17 mouse cellular contexts compared by ENCODE assay signal in the genomic region with DNA sequence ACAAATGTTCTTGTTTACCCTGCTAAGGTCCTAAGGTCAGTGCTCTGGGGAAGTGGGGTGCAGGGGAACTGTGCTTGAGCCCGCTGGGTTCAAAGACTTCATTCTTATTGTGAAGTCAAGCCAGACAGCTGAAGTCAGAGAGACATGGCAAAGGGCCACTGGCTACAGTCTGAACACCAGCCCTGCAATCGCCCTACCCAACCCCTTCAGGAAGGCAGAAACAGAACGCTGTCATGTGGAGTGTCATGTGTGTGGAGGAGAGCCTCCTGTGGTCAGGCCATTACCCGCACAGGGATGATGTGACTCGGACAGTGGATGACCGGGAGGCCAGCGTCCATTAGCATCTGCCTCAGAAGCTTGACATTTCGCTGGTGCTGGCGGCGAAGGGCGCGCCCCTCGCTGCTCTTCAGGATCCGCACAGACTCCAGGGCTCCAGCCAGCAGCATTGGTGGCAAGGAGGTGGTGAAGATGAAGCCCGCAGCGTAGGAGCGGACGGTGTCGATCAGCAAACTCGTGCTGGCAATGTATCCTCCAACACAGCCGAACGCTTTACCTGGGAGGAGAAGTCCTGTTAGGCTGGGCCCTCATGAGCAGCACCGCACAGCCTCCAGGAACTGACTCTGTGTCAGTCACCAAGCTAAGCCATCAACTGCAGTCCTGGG. TPM values are rescaled to one million over a fixed set of nuclear protein-coding genes. Genes with fewer than 3 reads are reported as not detected.
DNase-seq lines count a peak whose midpoint lies in the region; ATAC-seq and TF ChIP-seq lines count a peak whose summit lies in the region.
"Had no signal": no experiment of that assay in that cellular context is flagged by ENCODE, and none has a peak within 500 bp of the region (broad histone marks: within the 10 kb centered on the region; RNA-seq: fewer than 3 reads in every experiment).

No protein-coding gene starts in this region.

- no peak overlapping the region for H3K9ac ChIP-seq in kidney, embryonic 15.5 days
- H3K9ac ChIP-seq: heart, embryonic 15.5 days; hindbrain, embryonic 13.5 days; neural tube, embryonic 15.5 days had no signal

- no peak overlapping the region for H3K4me3 ChIP-seq in kidney, embryonic 15.5 days (replicated peaks)
- H3K4me3 ChIP-seq in testis, adult 2 months (ENCODE audit: control insufficient read depth, low read depth, low read length), result no peak overlapping the region
- no peak overlapping the region for H3K4me3 ChIP-seq in limb, embryonic 10.5 days
- H3K4me3 ChIP-seq in midbrain, embryonic 10.5 days, result no peak overlapping the region
- H3K4me3 ChIP-seq: heart, embryonic 15.5 days; hindbrain, embryonic 13.5 days; neural tube, embryonic 15.5 days had no signal

- no peaks in the 10 kb centered on the region for H3K9me3 ChIP-seq in kidney, embryonic 15.5 days (replicated peaks)
- H3K9me3 ChIP-seq in limb, embryonic 10.5 days (replicated peaks), result no peaks in the 10 kb centered on the region
- H3K9me3 ChIP-seq in midbrain, embryonic 10.5 days (replicated peaks), result no peaks in the 10 kb centered on the region
- H3K9me3 ChIP-seq: heart, embryonic 15.5 days; hindbrain, embryonic 13.5 days; neural tube, embryonic 15.5 days had no signal

- 86% methylated on average over 23 of the region's 23 CpGs for WGBS in kidney, embryonic 15.5 days
- 93% methylated on average over 23 of the region's 23 CpGs for WGBS in limb, embryonic 10.5 days
- 91% methylated on average over 23 of the region's 23 CpGs for WGBS in midbrain, embryonic 10.5 days

- peaks cover 93% of the 10 kb centered on the region for H3K36me3 ChIP-seq in kidney, embryonic 15.5 days
- no peaks in the 10 kb centered on the region; the same call in none of the 2 replicates for H3K36me3 ChIP-seq in testis, adult 2 months (ENCODE audit: control insufficient read depth, insufficient read depth, low read length)
- H3K36me3 ChIP-seq in limb, embryonic 10.5 days, result peaks cover 94% of the 10 kb centered on the region
- peaks cover 93% of the 10 kb centered on the region for H3K36me3 ChIP-seq in midbrain, embryonic 10.5 days

- no peak for TF ChIP-seq CTCF in testis, adult 2 months (IDR thresholded peaks at IDR 0.05; ENCODE audit: control insufficient read depth, insufficient read depth, insufficient replicate concordance, low read depth, low read length)

- no peak for ATAC-seq in kidney, embryonic 15.5 days (replicated peaks; ENCODE audit: low FRiP score)
- ATAC-seq: forebrain, embryonic 16.5 days had no signal

- TF ChIP-seq POLR2A in testis, adult 2 months (IDR thresholded peaks at IDR 0.05; ENCODE audit: control insufficient read depth, low read depth, low read length), result no peak

- no peaks in the 10 kb centered on the region for H3K27me3 ChIP-seq in kidney, embryonic 15.5 days
- H3K27me3 ChIP-seq in testis, adult 2 months (ENCODE audit: control insufficient read depth, insufficient read depth, low read length), result no peaks in the 10 kb centered on the region
- no peaks in the 10 kb centered on the region for H3K27me3 ChIP-seq in limb, embryonic 10.5 days (ENCODE audit: low read depth, poor library complexity, severe bottlenecking)
- no peaks in the 10 kb centered on the region for H3K27me3 ChIP-seq in midbrain, embryonic 10.5 days (ENCODE audit: low read depth, poor library complexity, severe bottlenecking)
- H3K27me3 ChIP-seq: heart, embryonic 15.5 days; hindbrain, embryonic 13.5 days; neural tube, embryonic 15.5 days had no signal

- H3K4me2 ChIP-seq in kidney, embryonic 15.5 days, result no peak overlapping the region
- H3K4me2 ChIP-seq: heart, embryonic 15.5 days; hindbrain, embryonic 13.5 days; neural tube, embryonic 15.5 days had no signal

- no peak overlapping the region for H3K27ac ChIP-seq in kidney, embryonic 15.5 days
- peak overlapping the region; percentile 77 for H3K27ac ChIP-seq in testis, adult 2 months (ENCODE audit: control insufficient read depth, insufficient read depth, low read depth, low read length)
- H3K27ac ChIP-seq in limb, embryonic 10.5 days, result no peak overlapping the region
- H3K27ac ChIP-seq in midbrain, embryonic 10.5 days (replicated peaks), result no peak overlapping the region
- H3K27ac ChIP-seq: heart, embryonic 15.5 days; hindbrain, embryonic 13.5 days; neural tube, embryonic 15.5 days had no signal

- peak; percentile 21 for DNase-seq in gastrocnemius, postnatal 25 days
- no peak for DNase-seq in gastrocnemius, adult 8-10 months (ENCODE audit: low spot score in 2 of 2)
- DNase-seq in kidney, adult 8-10 months, result peak; percentile 81 to 84
- DNase-seq in testis, postnatal 10 days (ENCODE audit: low spot score), result no peak
- DNase-seq in limb, embryonic 10.5 days (ENCODE audit: low spot score), result no peak
- DNase-seq in midbrain, embryonic 10.5 days (ENCODE audit: low spot score), result no peak
- DNase-seq: cerebellum, adult 9-10 months; gastrocnemius, postnatal 36 days; left cerebral cortex, postnatal 4 days; right cerebral cortex, postnatal 4 days had no signal

- H3K4me1 ChIP-seq in kidney, embryonic 15.5 days, result peaks cover 10% of the 10 kb centered on the region
- H3K4me1 ChIP-seq in testis, adult 2 months (ENCODE audit: control insufficient read depth, insufficient read depth, low read length), result peaks cover 2% of the 10 kb centered on the region; the same call in 1 of the 2 replicates
- H3K4me1 ChIP-seq in limb, embryonic 10.5 days, result no peaks in the 10 kb centered on the region
- 0 out of 2 replicates have a peak, but pooled peaks cover 4% of the 10 kb centered on the region for H3K4me1 ChIP-seq in midbrain, embryonic 10.5 days
- H3K4me1 ChIP-seq: hindbrain, embryonic 13.5 days; neural tube, embryonic 15.5 days had no signal

RNA-seq across cellular contexts. Expression of gene Alas1, which starts 12.2 kb away (rescaled TPM):
- total RNA-seq in gastrocnemius, postnatal 25 days (2021), result 100 to 1,000 TPM; 260 to 287 TPM
- 100 to 1,000 TPM; 175 to 200 (median 179) TPM for total RNA-seq in gastrocnemius, adult 8-10 months (2022)
- 104 and 121 TPM in 2 replicates for polyA plus RNA-seq in kidney, embryonic 15.5 days (2015; fragmentation: Nextera tagmentation; extraction: Ambion mirVana)
- 123 and 139 TPM in 2 replicates for polyA plus RNA-seq in testis, adult 2 months (2012; rRNA removed)
- 62.8 and 77.9 TPM in 2 replicates for polyA plus RNA-seq in limb, embryonic 10.5 days (2016; fragmentation: Nextera tagmentation; extraction: Ambion mirVana)
- polyA plus RNA-seq in midbrain, embryonic 10.5 days (2016; fragmentation: Nextera tagmentation; extraction: Ambion mirVana), result 71.1 and 82.7 TPM in 2 replicates

RNA-seq across cellular contexts. Expression of gene Tlr9, which starts 13.9 kb away (rescaled TPM):
- total RNA-seq in gastrocnemius, postnatal 25 days (2021), result under 1 TPM; 0.21 to 0.33 TPM
- total RNA-seq in gastrocnemius, adult 8-10 months (2022), result under 1 TPM in 3 of 4 experiments, not detected in 1; 0.10 to 0.43 (median 0.19) TPM
- polyA plus RNA-seq in kidney, embryonic 15.5 days (2015; fragmentation: Nextera tagmentation; extraction: Ambion mirVana), result 0.09 TPM in 1 of 2 replicates, not detected in the other
- 2.6 and 2.7 TPM in 2 replicates for polyA plus RNA-seq in testis, adult 2 months (2012; rRNA removed)
- not detected in 2 replicates for polyA plus RNA-seq in limb, embryonic 10.5 days (2016; fragmentation: Nextera tagmentation; extraction: Ambion mirVana)
- 0.05 TPM in 1 of 2 replicates, not detected in the other for polyA plus RNA-seq in midbrain, embryonic 10.5 days (2016; fragmentation: Nextera tagmentation; extraction: Ambion mirVana)
- polyA plus RNA-seq: C2C12; forebrain, embryonic 16.5 days; neural tube, embryonic 15.5 days had no signal

RNA-seq across cellular contexts. Expression of gene Twf2, which starts 33.4 kb away (rescaled TPM):
- 100 to 1,000 TPM in 1 of 2 experiments, 10 to 100 TPM in 1; 95.6 to 126 TPM for total RNA-seq in gastrocnemius, postnatal 25 days (2021)
- total RNA-seq in gastrocnemius, adult 8-10 months (2022), result 100 to 1,000 TPM; 129 to 168 (median 143) TPM
- polyA plus RNA-seq in kidney, embryonic 15.5 days (2015; fragmentation: Nextera tagmentation; extraction: Ambion mirVana), result 67.0 and 73.4 TPM in 2 replicates
- 12.1 and 13.5 TPM in 2 replicates for polyA plus RNA-seq in testis, adult 2 months (2012; rRNA removed)
- polyA plus RNA-seq in limb, embryonic 10.5 days (2016; fragmentation: Nextera tagmentation; extraction: Ambion mirVana), result 75.1 and 76.6 TPM in 2 replicates
- polyA plus RNA-seq in midbrain, embryonic 10.5 days (2016; fragmentation: Nextera tagmentation; extraction: Ambion mirVana), result 69.7 and 74.8 TPM in 2 replicates

RNA-seq across cellular contexts. Expression of gene Ppm1m, which starts 36.7 kb away (rescaled TPM):
- 1 to 10 TPM; 2.6 to 4.7 TPM for total RNA-seq in gastrocnemius, postnatal 25 days (2021)
- total RNA-seq in gastrocnemius, adult 8-10 months (2022), result 1 to 10 TPM; 2.3 to 4.5 (median 3.3) TPM
- polyA plus RNA-seq in kidney, embryonic 15.5 days (2015; fragmentation: Nextera tagmentation; extraction: Ambion mirVana), result 49.0 and 55.1 TPM in 2 replicates
- polyA plus RNA-seq in testis, adult 2 months (2012; rRNA removed), result 31.3 and 40.6 TPM in 2 replicates
- polyA plus RNA-seq in limb, embryonic 10.5 days (2016; fragmentation: Nextera tagmentation; extraction: Ambion mirVana), result 53.1 and 57.5 TPM in 2 replicates
- polyA plus RNA-seq in midbrain, embryonic 10.5 days (2016; fragmentation: Nextera tagmentation; extraction: Ambion mirVana), result 46.2 and 52.1 TPM in 2 replicates

RNA-seq across cellular contexts. Expression of gene Poc1a, which starts 44.6 kb away (rescaled TPM):
- total RNA-seq in gastrocnemius, postnatal 25 days (2021), result 1 to 10 TPM in 1 of 2 experiments, under 1 TPM in 1; 0.90 to 2.1 TPM
- total RNA-seq in gastrocnemius, adult 8-10 months (2022), result 1 to 10 TPM in 3 of 4 experiments, under 1 TPM in 1; 0.99 to 1.7 (median 1.3) TPM
- polyA plus RNA-seq in kidney, embryonic 15.5 days (2015; fragmentation: Nextera tagmentation; extraction: Ambion mirVana), result 24.5 and 28.0 TPM in 2 replicates
- 72.2 and 74.2 TPM in 2 replicates for polyA plus RNA-seq in testis, adult 2 months (2012; rRNA removed)
- polyA plus RNA-seq in limb, embryonic 10.5 days (2016; fragmentation: Nextera tagmentation; extraction: Ambion mirVana), result 42.9 and 43.9 TPM in 2 replicates
- polyA plus RNA-seq in midbrain, embryonic 10.5 days (2016; fragmentation: Nextera tagmentation; extraction: Ambion mirVana), result 38.1 and 46.6 TPM in 2 replicates

Comparison
In these comparisons a context has a peak if more than half of its experiments do, and no peak if none do; other contexts are left out.
1. DNase-seq: peak in gastrocnemius, postnatal 25 days (single experiment) and kidney, adult 8-10 months (2 of 2); none in gastrocnemius, adult 8-10 months (0 of 2), testis, postnatal 10 days (single experiment), limb, embryonic 10.5 days (single experiment) and midbrain, embryonic 10.5 days (single experiment).